In the genomic region with DNA sequence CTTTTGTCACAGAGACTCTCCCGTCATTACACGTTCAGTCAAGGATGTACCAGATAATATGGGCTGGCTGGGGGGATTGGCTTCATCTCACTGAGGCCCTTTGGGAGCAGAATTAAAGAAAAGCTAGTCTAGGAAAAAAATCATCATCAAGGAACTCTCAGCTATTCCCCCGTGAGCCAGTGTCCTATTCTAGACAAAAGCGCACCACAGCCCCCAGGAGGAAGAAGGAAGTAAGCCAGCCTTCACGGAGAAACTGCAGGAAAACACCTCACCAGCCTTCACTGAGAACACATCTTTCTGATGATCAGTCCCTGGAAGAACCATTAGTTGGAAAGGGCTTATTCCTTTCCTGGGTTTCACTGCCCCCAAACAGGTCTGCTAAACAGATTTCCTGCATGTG, we compare ENCODE assay signal across 11 mouse cellular contexts.
A peak's percentile ranks its signal among the peaks of the same experiment; 100 is the strongest.
DNase-seq lines count a peak whose midpoint lies in the region; ATAC-seq and TF ChIP-seq lines count a peak whose summit lies in the region.
"Had no signal": no experiment of that assay in that cellular context is flagged by ENCODE, and none has a peak within 500 bp of the region (broad histone marks: within the 10 kb centered on the region; RNA-seq: fewer than 3 reads in every experiment).

No protein-coding gene starts in this region.

- H3K4me2 ChIP-seq in kidney, postnatal 0 days (ENCODE audit: low read length): no peak overlapping the region
- no peak overlapping the region for H3K4me2 ChIP-seq in limb, embryonic 14.5 days (replicated peaks; ENCODE audit: low read depth, low read length, severe bottlenecking)

- H3K27ac ChIP-seq in kidney, postnatal 0 days: no peak overlapping the region
- peak overlapping the region; percentile 58 for H3K27ac ChIP-seq in limb, embryonic 14.5 days (replicated peaks; ENCODE audit: low read depth, low read length)
- H3K27ac ChIP-seq: midbrain, embryonic 10.5 days had no signal

- WGBS in kidney, postnatal 0 days: 40% methylated on average over 5 of the region's 5 CpGs
- WGBS in limb, embryonic 14.5 days: 59% methylated on average over 5 of the region's 5 CpGs

- H3K27me3 ChIP-seq in kidney, postnatal 0 days (ENCODE audit: insufficient read depth, low read length): no peaks in the 10 kb centered on the region
- no peaks in the 10 kb centered on the region for H3K27me3 ChIP-seq in limb, embryonic 14.5 days (ENCODE audit: control insufficient read depth, insufficient read depth, low read length)

- H3K36me3 ChIP-seq in kidney, postnatal 0 days (ENCODE audit: insufficient read depth, low read length): no peaks in the 10 kb centered on the region
- no peaks in the 10 kb centered on the region for H3K36me3 ChIP-seq in limb, embryonic 14.5 days (ENCODE audit: control insufficient read depth, insufficient read depth, low read length)
- H3K36me3 ChIP-seq: midbrain, embryonic 10.5 days had no signal

- no peaks in the 10 kb centered on the region for H3K4me1 ChIP-seq in kidney, postnatal 0 days (replicated peaks; ENCODE audit: insufficient read depth, low read length)
- H3K4me1 ChIP-seq in limb, embryonic 14.5 days (ENCODE audit: control insufficient read depth, insufficient read depth, low read length): peaks cover 6% of the 10 kb centered on the region; the same call in 1 of the 2 replicates
- H3K4me1 ChIP-seq: midbrain, embryonic 10.5 days had no signal

- peak; percentile 61 for TF ChIP-seq CTCF in kidney, postnatal 0 days (IDR thresholded peaks at IDR 0.05; ENCODE audit: low read depth)

- H3K9ac ChIP-seq in kidney, postnatal 0 days (ENCODE audit: low read depth, low read length): no peak overlapping the region
- H3K9ac ChIP-seq in limb, embryonic 14.5 days (ENCODE audit: low read depth, low read length, severe bottlenecking): no peak overlapping the region

- no peak for TF ChIP-seq POLR2A in limb, embryonic 14.5 days (IDR thresholded peaks at IDR 0.05; ENCODE audit: borderline replicate concordance, extremely low read depth, insufficient read depth, insufficient read length)

- no peak overlapping the region for H3K4me3 ChIP-seq in kidney, postnatal 0 days (replicated peaks; ENCODE audit: low read depth, low read length)
- no peak overlapping the region for H3K4me3 ChIP-seq in limb, embryonic 14.5 days (replicated peaks; ENCODE audit: low read length)
- H3K4me3 ChIP-seq: midbrain, embryonic 10.5 days had no signal

- intact Hi-C loops in gastrocnemius, postnatal 14 days (cut with DNase I; ENCODE audit: low total_unique reads): no loop called here

- peak; percentile 30 for DNase-seq in gastrocnemius, postnatal 14 days
- no peak for DNase-seq in gastrocnemius, adult 18-20 months (ENCODE audit: low spot score)
- DNase-seq in kidney, postnatal 0 days (ENCODE audit: low spot score): peak; percentile 75
- no peak for DNase-seq in kidney, adult 11 months
- peak; percentile 15 for DNase-seq in retina, postnatal 1 day
- no peak for DNase-seq in retina, embryonic 14.5 days (ENCODE audit: low spot score)
- DNase-seq in limb, embryonic 14.5 days (ENCODE audit: low spot score): no peak
- DNase-seq in frontal cortex, adult 2 months (ENCODE audit: extremely low spot score in 1 of 2, low spot score in 1 of 2): no peak
- DNase-seq: cerebellum, postnatal 14 days; lung, adult 18-20 months had no signal

- no peaks in the 10 kb centered on the region for H3K9me3 ChIP-seq in kidney, postnatal 0 days (replicated peaks; ENCODE audit: low read length)
- no peaks in the 10 kb centered on the region for H3K9me3 ChIP-seq in limb, embryonic 14.5 days (ENCODE audit: control insufficient read depth, low read length)
- H3K9me3 ChIP-seq: midbrain, embryonic 10.5 days had no signal

- ATAC-seq in kidney, postnatal 0 days (replicated peaks; ENCODE audit: low FRiP score, low read depth): no peak
- ATAC-seq in limb, embryonic 14.5 days (ENCODE audit: low FRiP score, low read depth): no peak

Comparison
In these comparisons a context has a peak if more than half of its experiments do, and no peak if none do; other contexts are left out.
1. DNase-seq: peak in gastrocnemius, postnatal 14 days (single experiment), kidney, postnatal 0 days (single experiment) and retina, postnatal 1 day (single experiment); none in gastrocnemius, adult 18-20 months (single experiment), kidney, adult 11 months (single experiment), retina, embryonic 14.5 days (single experiment), limb, embryonic 14.5 days (single experiment) and frontal cortex, adult 2 months (0 of 2).